Mouse (Mus musculus) inflammation-experienced regulatory T-cells, adult 6 months (primary cell): ENCODE measurements around the gene Phf24. TPM values are rescaled to one million over a fixed set of nuclear protein-coding genes. Genes with fewer than 3 reads are reported as not detected.

Source experiments
- ATAC-seq: one replicate; pipeline ENCODE4 v1.8.0; 2017
- polyA plus RNA-seq, 3 experiments: library from polyadenylated mRNA; unstranded; fragments of 100-300 nt; shearing (Covaris generic); gene quantifications; one replicate each; pipeline ENCODE4 v1.2.1; 2017

Gene Phf24
- polyA plus RNA-seq = not detected

DNA sequence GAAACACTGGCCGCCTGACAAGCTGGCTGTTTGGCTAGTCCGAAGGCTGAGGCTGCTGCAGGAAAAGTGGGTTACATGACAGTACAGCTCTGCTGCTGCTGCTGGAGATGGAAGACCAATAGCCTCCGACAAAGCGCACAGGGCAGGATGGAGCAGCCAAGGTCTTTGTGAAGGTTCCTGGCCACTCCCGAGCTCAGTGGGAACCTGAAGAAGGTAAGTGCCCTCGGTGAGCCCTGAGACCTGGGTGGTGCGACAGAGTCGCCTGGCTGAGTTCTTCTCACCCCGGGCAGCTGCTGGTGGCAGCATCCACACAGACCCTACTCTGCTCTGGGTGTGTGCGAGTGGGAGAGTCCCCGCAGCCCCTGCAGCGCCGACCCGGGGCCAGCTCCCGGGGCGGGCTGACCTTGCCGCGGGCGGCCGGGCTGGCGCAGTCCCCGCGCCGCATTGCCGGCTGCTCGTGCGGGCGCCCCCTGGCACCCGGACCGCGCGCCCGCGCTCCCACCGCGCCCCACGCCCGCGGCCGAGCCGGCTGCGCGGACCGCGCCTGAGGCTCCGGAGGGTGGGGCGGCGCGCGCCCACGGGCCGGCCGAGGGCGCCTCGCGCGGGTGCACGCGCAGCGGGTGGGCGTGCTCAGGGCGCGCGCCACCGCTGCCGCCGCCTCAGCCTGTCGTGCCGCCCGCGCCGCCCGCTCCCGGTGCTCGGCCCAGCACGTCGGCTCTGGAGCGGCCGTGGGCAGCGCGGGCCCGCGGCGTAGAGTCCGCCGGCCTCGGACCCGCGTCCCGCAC lies at the start of gene Phf24:
Gene Phf24, plus strand, starts transcription at position 44 of the 785 bp plus-strand sequence.
- no peak for ATAC-seq

DNA sequence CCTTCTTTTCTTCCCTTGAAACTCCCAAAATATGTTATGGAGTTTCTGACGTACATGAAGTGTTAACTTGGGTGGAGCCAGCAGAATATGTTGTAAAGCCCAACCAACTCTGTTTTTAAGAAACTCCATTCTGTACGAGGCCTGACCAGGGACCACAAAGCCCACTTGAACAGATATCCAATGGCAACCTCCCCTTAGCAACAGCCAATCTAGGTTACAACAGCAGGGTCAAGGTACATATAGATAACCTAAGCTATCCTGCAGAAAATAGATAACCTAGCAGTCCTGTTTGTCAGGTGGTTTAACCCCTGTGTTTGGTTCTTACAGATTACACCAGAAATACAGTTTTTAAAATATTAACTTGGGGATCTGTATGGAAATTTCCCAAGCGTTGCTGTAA lies 49.1 kb upstream of the Phf24 start:
- no peak for ATAC-seq

DNA sequence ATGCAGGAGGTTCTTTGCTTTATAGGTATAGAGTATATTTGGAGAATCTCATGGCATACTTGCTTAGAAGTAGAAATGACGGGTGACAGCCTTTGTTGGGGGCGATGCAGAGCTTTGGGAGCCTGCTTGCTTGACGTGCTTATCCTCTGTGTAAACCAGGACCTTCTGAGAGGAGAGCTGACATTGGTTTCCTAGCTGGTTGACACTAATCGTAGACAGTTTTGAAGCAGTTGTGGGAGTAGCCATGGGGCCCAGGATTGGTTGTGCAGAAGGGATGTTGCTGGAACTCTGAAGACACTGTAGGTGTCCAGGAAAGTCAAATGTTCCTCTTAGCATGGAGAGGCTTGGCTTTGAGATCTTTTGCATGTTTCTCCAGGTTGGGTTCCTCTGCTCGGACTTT lies 48.3 kb upstream of the Phf24 start:
- no peak for ATAC-seq

DNA sequence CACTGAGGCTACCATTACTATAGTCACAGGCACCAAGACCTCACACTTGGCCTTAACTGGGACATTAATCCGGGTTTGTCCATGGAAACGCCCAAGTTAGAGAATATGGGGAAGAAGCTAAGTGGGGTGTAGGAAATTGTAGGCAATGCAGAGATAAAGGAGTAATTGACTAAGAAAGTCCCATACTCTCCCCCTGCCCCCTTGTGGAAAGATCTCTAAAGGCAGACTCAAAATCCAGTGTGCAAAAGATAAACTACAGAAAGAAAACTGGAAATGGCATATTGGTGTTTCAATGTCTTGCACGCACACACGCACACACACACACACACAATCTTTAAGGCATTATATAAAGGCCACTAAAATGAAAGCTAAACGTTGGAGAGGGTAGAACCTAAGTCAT lies 45.7 kb upstream of the Phf24 start:
- no peak for ATAC-seq

DNA sequence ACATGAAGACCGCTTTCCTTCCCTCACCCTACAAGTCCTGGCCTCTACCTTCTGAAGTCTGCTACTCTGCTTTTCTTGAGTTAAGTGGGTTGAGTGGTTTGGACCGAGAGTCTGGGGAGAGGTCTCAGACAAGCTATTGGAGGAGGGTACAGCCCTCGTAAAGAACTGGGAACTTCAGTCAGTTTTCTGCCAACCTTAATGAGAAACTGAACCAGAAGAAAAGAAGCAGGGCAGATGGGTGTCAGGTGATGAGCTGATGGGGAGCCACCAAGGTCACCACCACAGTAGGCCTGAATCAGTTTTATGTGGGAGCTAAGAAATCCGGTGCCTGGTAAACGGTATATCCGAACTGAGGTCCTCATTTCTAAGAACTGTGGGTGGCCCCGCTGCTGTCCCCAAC lies 44.3 kb upstream of the Phf24 start:
- no peak for ATAC-seq

DNA sequence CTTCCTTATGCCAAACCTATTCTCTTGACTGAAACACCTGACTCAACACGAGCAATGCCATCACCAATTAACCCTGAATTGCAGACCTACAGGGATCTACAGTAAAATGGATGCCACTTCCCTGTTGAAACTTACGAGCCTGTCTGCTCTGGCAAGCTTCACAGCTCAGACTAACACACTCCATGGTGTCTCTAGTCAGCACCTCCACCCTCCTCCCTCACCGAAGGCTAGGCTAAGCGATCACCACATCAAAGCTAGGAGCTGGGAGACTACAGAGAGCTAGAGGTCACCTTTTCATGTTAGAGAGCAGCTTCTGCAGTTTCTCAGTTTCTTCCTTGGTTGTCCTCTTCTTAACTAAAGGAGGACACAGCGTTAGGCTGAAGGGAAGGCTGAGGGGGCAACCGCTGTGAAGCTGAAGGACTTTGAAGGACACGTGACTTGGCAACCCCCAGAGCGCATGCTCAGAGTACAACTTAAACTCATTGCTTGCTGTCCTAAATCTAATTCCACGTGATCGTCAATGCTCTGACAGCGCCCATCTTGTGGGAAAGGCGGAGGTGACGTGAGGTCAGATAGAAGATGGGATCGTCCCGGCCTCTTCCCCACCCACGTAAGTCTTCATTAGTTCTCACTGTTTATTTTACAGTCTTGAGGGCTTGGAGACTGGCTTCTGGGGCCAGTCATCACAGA lies 43.6 kb upstream of the Phf24 start:
- no peak for ATAC-seq

DNA sequence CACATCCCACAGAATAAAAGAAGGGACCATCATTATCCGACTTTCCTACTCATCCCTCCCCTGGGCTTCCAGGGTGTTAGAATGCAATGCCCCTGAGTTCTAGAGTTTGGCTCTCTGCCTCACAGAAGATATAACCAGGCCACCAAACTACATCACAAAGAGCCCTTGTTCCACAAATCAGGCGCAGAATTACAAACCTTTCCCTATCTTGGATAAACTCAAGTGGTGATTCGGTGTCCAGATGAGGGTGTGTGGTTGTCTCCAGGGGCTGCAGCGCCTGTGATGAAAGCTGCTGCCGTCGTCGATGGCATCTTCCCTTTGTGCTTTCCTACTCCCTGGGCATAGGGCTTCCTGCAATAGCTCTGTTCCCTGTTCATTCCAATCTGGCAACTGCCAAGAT lies 42.3 kb upstream of the Phf24 start, which contains the start of gene Fam205c:
Gene Fam205c, minus strand, starts transcription at position 101 of the 400 bp plus-strand sequence.
- ATAC-seq = no peak

DNA sequence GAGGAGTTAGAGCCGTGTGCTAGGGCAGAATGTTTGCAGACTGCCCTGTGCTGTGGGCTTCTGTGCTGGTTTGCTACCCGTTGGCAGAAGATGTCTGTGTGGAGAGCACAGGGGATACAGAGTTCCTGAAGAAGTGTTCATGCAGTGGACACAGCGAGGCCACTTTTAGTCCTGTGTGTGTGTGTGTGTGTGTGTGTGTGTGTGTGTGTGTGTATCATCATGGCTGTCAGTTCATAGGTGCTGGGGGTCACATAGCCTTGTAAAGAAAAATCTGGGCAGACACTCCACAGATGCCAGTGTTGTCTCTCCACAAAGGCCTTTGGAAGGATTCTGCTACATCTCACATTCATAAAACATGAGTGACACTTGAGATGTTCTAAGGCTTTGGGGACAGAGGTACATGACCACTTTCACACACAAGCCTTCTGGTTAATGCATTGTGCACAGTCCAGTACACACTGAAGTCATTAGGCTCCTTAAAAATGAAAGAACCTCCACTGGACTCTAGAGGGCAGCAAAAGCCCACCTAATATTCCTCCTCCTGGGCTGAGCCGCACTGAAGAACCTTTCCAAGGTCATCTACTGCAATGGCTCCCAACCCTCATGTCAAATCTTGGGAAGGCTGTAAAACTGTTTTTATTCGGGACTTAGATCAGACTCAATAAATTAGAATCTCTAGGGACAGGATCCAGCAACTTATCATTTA lies 39.7 kb upstream of the Phf24 start:
- ATAC-seq = peak; percentile 78

DNA sequence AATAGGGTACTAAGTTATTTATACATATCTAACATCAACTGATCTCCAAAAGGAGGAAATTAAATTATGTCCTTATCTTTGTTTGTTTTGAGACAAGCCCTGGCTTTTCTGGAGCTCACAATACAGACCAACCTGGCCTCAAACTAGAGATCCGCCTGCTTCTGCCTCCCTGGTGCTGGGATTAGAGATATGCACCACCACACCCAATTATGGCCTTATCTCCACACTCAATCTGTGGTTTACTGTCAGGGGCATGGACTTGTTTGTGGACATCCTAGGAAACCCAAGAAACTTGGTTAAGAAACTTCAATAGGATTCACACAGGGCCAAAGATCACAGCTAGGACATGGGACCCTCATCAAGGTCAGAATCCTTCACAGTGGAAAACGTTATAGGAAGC lies 38.8 kb upstream of the Phf24 start:
- ATAC-seq = no peak

DNA sequence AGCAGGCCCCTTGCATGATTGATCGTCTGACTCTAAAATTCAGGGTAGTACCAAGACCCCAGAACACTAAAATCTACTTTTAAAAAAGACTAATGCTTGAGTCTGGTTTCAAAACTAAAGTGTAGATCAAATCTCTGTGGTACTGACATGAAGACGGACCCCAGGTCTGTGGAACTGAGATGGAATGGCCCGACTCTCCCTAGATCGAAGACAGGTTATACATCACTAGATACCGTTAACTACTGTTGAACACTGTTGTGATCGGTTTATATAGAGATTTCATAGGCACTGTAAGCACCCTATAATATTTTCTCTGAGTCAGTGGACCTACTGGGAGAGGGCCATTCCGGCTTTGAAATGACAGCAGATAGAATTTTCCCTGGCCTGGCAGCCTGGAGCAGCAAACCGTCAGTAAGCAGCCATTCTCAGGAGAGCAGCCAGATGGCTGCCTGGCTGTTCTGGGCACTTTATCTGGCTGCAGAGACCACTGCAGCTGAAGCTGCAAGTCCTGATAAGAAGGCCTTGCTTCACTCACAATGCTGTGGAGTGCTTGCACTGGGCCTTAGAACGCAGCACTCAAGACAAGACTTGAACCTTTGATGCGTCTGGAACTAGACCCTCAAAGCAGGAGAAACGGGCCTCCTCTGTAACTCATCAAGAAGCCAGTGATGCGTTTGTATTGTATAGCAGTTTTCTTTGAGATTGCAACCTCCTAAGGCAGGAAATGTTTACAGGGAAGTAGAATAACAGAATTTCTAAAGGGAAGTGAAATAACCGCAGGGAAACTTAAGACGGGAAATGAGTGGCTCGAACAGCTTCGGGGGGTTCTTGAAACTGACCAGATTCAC lies 36.4 kb upstream of the Phf24 start:
- no peak for ATAC-seq

DNA sequence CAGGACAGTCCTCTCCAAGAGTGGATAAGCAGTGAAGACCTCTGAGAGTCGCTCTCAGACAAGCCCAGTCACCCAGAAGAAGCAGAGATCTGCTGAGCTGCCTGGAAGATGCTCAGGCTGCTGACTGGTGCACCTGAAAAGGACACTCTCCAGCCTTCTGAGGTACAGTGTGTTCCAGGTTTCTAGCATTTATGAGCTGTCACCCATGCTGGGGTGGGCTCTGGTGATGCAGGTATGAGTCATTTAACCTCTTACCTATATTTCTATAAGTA lies 35.8 kb upstream of the Phf24 start:
- no peak for ATAC-seq

DNA sequence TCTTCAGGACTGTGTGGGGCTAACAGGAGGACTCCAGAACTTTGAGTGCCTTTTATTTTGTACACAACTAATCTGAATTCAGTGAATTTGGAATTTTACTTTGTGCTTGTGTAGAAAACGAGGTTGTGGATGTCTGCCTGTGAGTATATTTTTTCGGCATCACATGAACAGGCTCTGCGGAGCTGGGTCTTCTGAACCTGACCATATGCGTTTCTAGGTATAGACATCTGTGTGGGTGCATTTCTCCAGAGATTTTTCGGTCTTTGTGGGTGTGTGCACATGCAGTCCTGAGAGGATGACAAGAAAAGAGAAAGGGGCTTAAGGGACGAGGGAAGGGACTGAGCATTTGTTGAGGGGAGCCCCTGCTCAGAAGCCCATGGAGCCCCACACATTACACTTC lies 29.5 kb upstream of the Phf24 start:
- no peak for ATAC-seq

DNA sequence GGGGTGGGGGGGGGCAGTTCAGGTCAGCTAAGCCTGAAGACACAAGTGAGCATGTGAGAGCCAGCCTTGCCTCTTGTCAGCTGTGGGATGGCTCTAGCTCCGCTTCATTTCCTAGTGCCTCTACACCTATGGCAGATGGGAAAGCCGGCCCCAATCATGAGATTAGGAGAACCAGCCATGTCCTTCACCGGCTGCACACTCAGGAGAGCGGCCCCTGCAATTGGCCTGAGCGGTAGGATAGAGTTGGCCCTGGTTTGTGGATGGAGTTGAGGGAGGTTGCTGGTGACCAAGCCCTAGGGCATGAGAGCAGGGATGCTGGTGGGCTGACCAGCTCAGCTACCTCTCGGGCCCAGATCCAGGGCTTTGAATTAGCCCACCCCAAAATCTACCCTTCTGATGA lies 27.7 kb upstream of the Phf24 start:
- no peak for ATAC-seq

DNA sequence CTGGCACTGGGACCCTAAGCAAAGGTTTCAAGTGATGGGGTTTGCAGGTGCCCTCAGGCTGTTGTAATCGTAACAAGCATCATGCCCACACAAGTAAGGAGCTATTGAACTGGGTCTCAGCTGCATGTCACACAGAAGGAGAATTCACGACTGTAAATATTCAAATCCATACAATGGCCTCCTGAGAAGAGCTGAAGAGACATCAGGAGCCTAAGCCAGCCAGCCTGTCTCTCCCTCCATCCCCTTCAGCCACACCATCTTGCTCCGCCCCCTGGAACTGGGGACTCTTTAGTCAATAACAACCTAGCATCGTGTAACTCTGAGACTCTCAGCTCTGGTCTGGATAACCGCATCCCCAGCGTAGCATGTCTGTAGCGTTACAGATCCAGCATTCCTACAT lies 25.3 kb upstream of the Phf24 start:
- no peak for ATAC-seq

DNA sequence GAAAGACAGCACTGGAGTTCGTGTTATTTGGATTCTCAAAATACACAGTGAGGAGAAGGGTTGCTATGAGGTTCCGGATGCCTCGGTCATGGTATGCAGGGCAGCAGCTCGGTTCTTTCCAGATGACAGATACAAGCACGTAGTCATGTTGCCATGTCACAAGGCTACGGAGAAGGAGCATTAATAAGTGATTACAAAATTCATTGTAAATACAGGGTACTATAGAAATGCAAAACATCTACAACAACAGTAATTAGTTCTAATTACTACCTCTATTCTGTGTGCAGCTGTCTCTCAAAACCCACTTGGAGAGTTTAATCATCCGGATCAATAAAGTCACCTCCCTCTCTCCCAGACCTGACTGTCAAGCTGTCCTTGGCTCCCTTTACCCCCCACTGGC lies 21.3 kb upstream of the Phf24 start:
- ATAC-seq = no peak

DNA sequence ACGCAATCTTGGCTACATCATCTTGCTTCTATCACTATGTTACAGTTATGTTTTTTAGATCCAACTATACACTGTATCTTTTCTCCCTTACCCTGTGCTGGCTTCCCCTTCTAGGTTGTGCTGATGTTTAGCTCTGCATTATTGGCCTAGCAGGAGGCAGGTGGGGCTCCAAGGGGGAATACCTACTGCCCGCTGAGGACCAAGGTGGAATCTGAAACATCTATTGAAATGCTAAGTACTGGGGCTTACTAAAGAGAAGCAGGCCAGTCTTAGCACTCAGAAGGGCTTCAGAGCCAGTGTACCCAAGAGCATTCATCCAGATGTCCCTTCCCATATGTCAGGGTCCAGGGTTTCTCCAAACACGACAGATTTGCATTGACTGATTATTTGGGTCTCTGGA lies 17.5 kb upstream of the Phf24 start:
- ATAC-seq = no peak

DNA sequence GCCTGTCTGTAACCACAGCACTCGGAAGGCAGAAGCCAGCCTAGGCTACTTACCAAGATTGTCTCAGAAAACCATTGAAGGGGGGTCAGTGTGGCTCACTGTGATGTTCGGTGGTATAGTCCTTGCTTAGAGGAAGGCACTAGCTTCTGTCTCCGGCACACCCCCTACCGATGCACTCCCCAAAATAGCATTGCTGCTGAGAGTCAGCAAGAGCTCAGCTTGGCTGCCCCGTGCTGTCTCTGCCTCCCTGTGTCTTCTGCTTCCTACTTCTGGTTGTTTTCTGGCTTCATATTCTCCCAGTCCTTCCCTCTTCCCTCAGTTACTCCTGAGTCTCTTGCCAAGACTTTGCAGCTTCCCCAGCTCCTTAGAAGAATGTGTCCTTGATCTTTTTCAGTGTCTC lies 15.6 kb upstream of the Phf24 start:
- ATAC-seq = no peak

DNA sequence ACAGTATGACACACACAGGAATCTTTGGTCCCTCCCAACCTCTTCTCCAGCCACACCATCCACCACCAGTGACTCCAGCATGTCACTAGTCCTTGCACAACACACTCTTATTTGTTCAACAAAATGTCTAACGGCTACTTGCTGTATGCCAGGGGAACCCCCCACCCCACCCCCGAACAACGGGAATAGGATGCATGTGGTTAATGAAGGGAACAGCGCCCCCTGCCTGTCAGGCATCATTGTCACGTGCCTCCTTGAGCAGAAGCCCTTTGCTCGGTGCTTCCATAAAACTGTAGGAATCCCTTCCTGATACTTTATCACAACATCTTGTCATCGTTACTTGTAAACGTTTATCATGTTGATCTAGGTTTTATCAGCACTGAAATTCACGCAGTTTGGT lies 14.3 kb upstream of the Phf24 start:
- ATAC-seq = no peak

DNA sequence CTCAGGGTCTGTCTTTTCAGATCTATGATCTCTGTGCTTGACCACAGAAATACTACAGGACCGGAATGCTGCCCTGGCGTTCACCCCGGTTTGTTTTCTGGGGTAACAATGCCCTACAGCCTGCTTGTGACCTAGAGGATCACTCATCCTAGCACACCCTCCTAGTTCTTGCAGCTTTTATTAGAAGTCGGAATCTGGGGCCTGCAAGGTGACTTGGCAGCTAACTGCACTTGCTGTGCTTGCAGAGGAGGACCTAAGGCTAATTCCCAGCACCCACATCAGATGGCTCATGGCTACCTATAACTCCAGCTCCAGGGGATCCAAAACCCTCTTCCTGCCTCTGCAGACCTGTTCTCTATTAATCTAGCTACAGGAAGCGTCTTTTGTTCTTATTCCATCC lies 13.7 kb upstream of the Phf24 start:
- ATAC-seq = no peak

DNA sequence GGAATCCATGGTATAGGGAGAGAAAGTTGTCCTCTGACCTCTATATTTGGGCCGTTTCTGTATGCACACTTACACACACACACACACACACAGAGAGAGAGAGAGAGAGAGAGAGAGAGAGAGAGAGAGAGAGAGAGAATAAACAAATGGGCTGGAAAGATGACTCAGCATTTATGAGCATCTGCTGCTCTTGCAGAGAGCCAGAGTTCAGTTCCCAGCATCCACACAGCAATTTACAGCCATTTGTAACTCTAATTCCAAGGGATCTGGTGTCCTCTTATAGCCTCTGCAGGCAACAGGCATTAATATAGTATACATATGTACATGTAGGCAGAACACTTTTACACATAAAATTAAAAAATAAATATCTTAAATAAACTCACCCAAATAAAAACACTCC lies 12.5 kb upstream of the Phf24 start:
- ATAC-seq = no peak

DNA sequence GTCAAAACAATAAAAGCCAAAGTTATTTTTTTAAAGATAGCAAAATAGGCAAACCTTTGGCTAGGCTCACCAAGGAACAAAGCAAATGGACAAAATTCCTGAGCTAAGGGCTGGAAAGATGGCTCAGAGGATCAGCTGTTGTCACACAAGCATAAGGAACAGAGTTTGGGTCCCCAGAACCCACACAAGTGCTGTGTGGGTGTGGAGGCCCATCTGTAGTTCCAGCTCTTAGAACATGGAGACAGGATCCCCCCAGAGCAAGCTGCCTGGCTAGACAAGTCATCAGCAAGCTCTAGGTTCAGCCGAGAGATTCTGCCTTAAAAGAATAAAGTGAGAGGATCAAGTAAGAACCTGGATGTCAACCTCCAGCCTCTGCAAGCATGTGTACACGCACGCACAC lies 11.9 kb upstream of the Phf24 start:
- ATAC-seq = no peak

DNA sequence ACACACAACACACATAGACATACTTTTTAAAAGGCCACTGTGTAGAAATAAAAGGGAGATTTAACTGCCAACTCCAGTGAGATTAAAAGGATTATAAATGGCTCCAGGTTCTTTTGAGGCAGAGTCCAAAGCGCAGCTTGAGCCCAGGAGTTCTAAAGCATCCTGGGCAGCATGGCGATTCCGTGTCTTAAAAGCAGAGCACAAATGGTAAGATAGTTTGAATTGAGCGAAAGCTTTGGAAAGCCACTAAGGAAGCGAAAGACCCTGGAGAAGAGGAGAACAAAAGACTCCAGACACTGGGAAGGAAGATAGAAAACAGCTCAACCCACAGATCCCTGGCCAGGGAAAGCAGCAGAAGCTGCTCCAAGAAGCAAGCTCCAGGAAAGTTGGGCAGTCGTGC lies 11.5 kb upstream of the Phf24 start:
- ATAC-seq = no peak

DNA sequence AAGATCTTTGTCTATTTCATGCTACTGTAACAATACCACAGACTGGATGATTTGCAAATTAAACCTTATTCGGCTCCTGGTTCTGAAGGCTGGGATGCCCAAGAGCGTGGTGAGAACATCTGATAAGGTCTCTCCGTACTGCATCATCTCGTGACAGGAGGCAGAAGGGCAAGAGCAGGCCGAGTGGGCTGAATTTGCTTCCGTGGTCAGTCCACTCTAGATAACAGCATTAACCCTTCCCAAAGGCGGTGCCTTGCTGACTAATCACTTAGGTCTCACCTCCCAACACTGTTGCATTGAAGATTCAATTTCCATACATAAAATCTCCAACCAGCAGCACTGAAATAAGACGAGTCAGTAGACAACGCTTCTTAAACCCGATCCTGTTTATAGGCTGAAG lies 3.1 kb upstream of the Phf24 start:
- ATAC-seq = no peak
